Comparison of ENCODE assay signal across 9 mouse cellular contexts in genomic region chr9:14866957-14867356, GRCm38 (mm10). TPM values are rescaled to one million over a fixed set of nuclear protein-coding genes. Genes with fewer than 3 reads are reported as not detected.
DNase-seq lines count a peak whose midpoint lies in the region; ATAC-seq and TF ChIP-seq lines count a peak whose summit lies in the region.
"Had no signal": no experiment of that assay in that cellular context is flagged by ENCODE, and none has a peak within 500 bp of the region (broad histone marks: within the 10 kb centered on the region; RNA-seq: fewer than 3 reads in every experiment).

No protein-coding gene starts in this region.

- H3K27ac ChIP-seq in layer of hippocampus, adult 2 months: no peak overlapping the region
- H3K27ac ChIP-seq: embryonic facial prominence, embryonic 15.5 days had no signal

- DNase-seq in lung, adult 2 months: no peak
- no peak for DNase-seq in lung, adult 18-20 months
- peak; percentile 47 for DNase-seq in adrenal gland, postnatal 25 days
- DNase-seq in frontal cortex, adult 2 months (ENCODE audit: extremely low spot score in 1 of 2, low spot score in 1 of 2): peak; percentile 35 to 82
- peak; percentile 26 to 60 for DNase-seq in layer of hippocampus, adult 2 months (ENCODE audit: low spot score in 2 of 2)
- DNase-seq in right cerebral cortex, postnatal 4 days: peak; percentile 67
- DNase-seq in urinary bladder, postnatal 25 days (ENCODE audit: low spot score): no peak

- H3K4me1 ChIP-seq in lung, adult 2 months (ENCODE audit: control insufficient read depth, insufficient read depth, low read length): no peaks in the 10 kb centered on the region

- 19% methylated on average over 7 of the region's 7 CpGs for WGBS in lung, adult 2 months

- peak; percentile 54 for TF ChIP-seq CTCF in lung, adult 2 months (IDR thresholded peaks at IDR 0.05; ENCODE audit: insufficient read depth, low read length)
- peak; percentile 89 for TF ChIP-seq CTCF in layer of hippocampus, adult 2 months (conservative IDR thresholded peaks at IDR 0.05)

- H3K4me3 ChIP-seq in lung, adult 2 months (replicated peaks; ENCODE audit: extremely low read depth, low read depth, low read length): no peak overlapping the region
- H3K4me3 ChIP-seq in layer of hippocampus, adult 2 months: no peak overlapping the region
- H3K4me3 ChIP-seq: embryonic facial prominence, embryonic 15.5 days had no signal

- peak; percentile 88 for ATAC-seq in megakaryocyte, adult 5-6 weeks (ENCODE audit: poor library complexity, severe bottlenecking)

- TF ChIP-seq POLR2A in lung, adult 2 months (IDR thresholded peaks at IDR 0.05; ENCODE audit: borderline replicate concordance, extremely low read depth, low read depth, low read length): no peak

RNA-seq across cellular contexts. Expression of gene Gpr83, which starts 6.9 kb away (rescaled TPM):
- polyA plus RNA-seq in lung, adult 2 months (2012; rRNA removed): 0.27 and 0.32 TPM in 2 replicates
- total RNA-seq in adrenal gland, postnatal 25 days (2021): not detected in 2 replicates
- 14.6 and 17.6 TPM in 2 replicates for polyA plus RNA-seq in frontal cortex, adult 2 months (2012; rRNA removed)
- total RNA-seq in layer of hippocampus, adult 2 months (2021): 10 to 100 TPM; 12.7 to 12.9 TPM
- not detected in 2 replicates for total RNA-seq in megakaryocyte, adult 5-6 weeks (2015)
- not detected in 2 replicates for total RNA-seq in megakaryocyte, adult 5-6 weeks (2017)

RNA-seq across cellular contexts. Expression of gene Izumo1r, which starts 36.8 kb away (rescaled TPM):
- polyA plus RNA-seq in lung, adult 2 months (2012; rRNA removed): 1.5 TPM in 2 replicates
- not detected in 2 replicates for total RNA-seq in adrenal gland, postnatal 25 days (2021)
- polyA plus RNA-seq in frontal cortex, adult 2 months (2012; rRNA removed): not detected in 2 replicates
- total RNA-seq in layer of hippocampus, adult 2 months (2021): not detected
- total RNA-seq in megakaryocyte, adult 5-6 weeks (2015): 0.50 TPM in 1 of 2 replicates, not detected in the other
- total RNA-seq in megakaryocyte, adult 5-6 weeks (2017): 0.48 and 0.77 TPM in 2 replicates

Comparison
In these comparisons a context has a peak if more than half of its experiments do, and no peak if none do; other contexts are left out.
1. DNase-seq: peak in adrenal gland, postnatal 25 days (single experiment), frontal cortex, adult 2 months (2 of 2), layer of hippocampus, adult 2 months (2 of 2) and right cerebral cortex, postnatal 4 days (single experiment); none in lung, adult 2 months (single experiment), lung, adult 18-20 months (0 of 2) and urinary bladder, postnatal 25 days (single experiment).
2. RNA of gene Gpr83, which starts 6.9 kb away (total RNA-seq): 12.7 to 12.9 TPM in layer of hippocampus, adult 2 months; not detected in adrenal gland, postnatal 25 days and not detected in megakaryocyte, adult 5-6 weeks; every median in the first group is over 10 times any median in the second.